Mouse (Mus musculus) CH12.LX (cell line): ENCODE results near the gene Usp32. TPM values are rescaled to one million over a fixed set of nuclear protein-coding genes. Genes with fewer than 3 reads are reported as not detected.

Experiments used
- DNase-seq: peaks from one replicate; pipeline ENCODE4 v3.0.0-alpha.2; 2013; ENCODE audit errors: extremely low read depth
- H3K27ac ChIP-seq: 2 replicates; pipeline ENCODE4 v1.5.1; 2012; ENCODE audit warnings: low read depth, mild to moderate bottlenecking, control low read depth, moderate library complexity; ENCODE audit not compliant: insufficient read depth
- H3K27me3 ChIP-seq: replicated peaks from 2 replicates; pipeline ENCODE3; 2012; ENCODE audit warnings: inconsistent platforms
- H3K36me3 ChIP-seq, 2 experiments: replicated peaks in 1 of 2; 2 replicates each; pipeline versions ENCODE3 to v1.6.1; 2012; ENCODE audit warnings: inconsistent platforms in 1 of 2, low read length in 1 of 2, mild to moderate bottlenecking in 1 of 2, mixed read lengths in 1 of 2, moderate library complexity in 1 of 2; ENCODE audit not compliant: control insufficient read depth in 1 of 2, insufficient read depth in 1 of 2
- H3K4me1 ChIP-seq, 2 experiments: 2 replicates each; pipeline ENCODE4 v1.6.1; 2012; ENCODE audit warnings: inconsistent platforms in 1 of 2, moderate library complexity in 1 of 2; ENCODE audit not compliant: insufficient read depth in 2 of 2, control insufficient read depth in 1 of 2
- H3K4me2 ChIP-seq: 2 replicates; pipeline ENCODE4 v1.6.1; 2012; ENCODE audit warnings: low read depth, mild to moderate bottlenecking, control low read depth; ENCODE audit not compliant: poor library complexity, insufficient read depth, severe bottlenecking
- H3K4me3 ChIP-seq, 3 experiments: fragments of 150-350 bp in 1 of 3; sonication (generic) in 1 of 3; replicated peaks in 1 of 3; 2 replicates each; pipeline versions ENCODE3 to v1.5.1; 2011 to 2012; ENCODE audit warnings: low read depth in 2 of 3, low read length in 2 of 3, mild to moderate bottlenecking in 2 of 3, moderate library complexity in 2 of 3, control low read depth in 1 of 3, improper control_type of control experiment in 1 of 3, inconsistent platforms in 1 of 3, mixed read lengths in 1 of 3; ENCODE audit not compliant: poor library complexity in 1 of 3
- H3K79me2 ChIP-seq: replicated peaks from 2 replicates; pipeline ENCODE4 v1.6.1; 2012; ENCODE audit warnings: mild to moderate bottlenecking, moderate library complexity; ENCODE audit not compliant: control insufficient read depth, poor library complexity, insufficient read depth, severe bottlenecking; ENCODE audit errors: extremely low read depth
- H3K9ac ChIP-seq: 2 replicates; pipeline ENCODE4 v1.6.1; 2012; ENCODE audit warnings: low read depth, mild to moderate bottlenecking, control low read depth, moderate library complexity; ENCODE audit not compliant: insufficient read depth
- H3K9me3 ChIP-seq: replicated peaks from 2 replicates; pipeline ENCODE3; 2012; ENCODE audit warnings: low read length, inconsistent platforms, mixed read lengths
- CHD2 ChIP-seq: IDR thresholded peaks from 2 replicates; pipeline ENCODE4 v1.6.1; 2011; ENCODE audit warnings: low read length, improper control_type of control experiment
- E2F4 ChIP-seq: IDR thresholded peaks from 2 replicates; pipeline ENCODE4 v1.6.1; 2011; ENCODE audit warnings: low read depth, low read length, improper control_type of control experiment; ENCODE audit not compliant: insufficient replicate concordance
- EP300 ChIP-seq: IDR thresholded peaks from 2 replicates; pipeline ENCODE4 v1.6.1; 2011; ENCODE audit warnings: low read length, improper control_type of control experiment
- GABPA ChIP-seq: IDR thresholded peaks from 2 replicates; pipeline ENCODE4 v1.6.1; 2012; ENCODE audit warnings: low read depth, low read length, improper control_type of control experiment, inconsistent platforms; ENCODE audit not compliant: insufficient replicate concordance
- IRF4 ChIP-seq: IDR thresholded peaks from 2 replicates; pipeline ENCODE4 v1.6.1; 2014; ENCODE audit warnings: low read depth, mild to moderate bottlenecking, inconsistent platforms, low read length, improper control_type of control experiment
- JUN ChIP-seq: IDR thresholded peaks from 2 replicates; pipeline ENCODE4 v1.6.1; 2011; ENCODE audit warnings: low read depth, mild to moderate bottlenecking, low read length, improper control_type of control experiment, moderate library complexity; ENCODE audit not compliant: insufficient read depth
- JUND ChIP-seq: conservative IDR thresholded peaks from 2 replicates; pipeline ENCODE4 v1.6.1; 2011; ENCODE audit warnings: low read depth, low read length, improper control_type of control experiment
- KAT2A ChIP-seq: IDR thresholded peaks from 2 replicates; pipeline ENCODE4 v1.6.1; 2012; ENCODE audit warnings: low read length, improper control_type of control experiment, inconsistent platforms; ENCODE audit not compliant: insufficient replicate concordance
- MAX ChIP-seq: IDR thresholded peaks from 2 replicates; pipeline ENCODE4 v1.6.1; 2011; ENCODE audit warnings: low read length, improper control_type of control experiment
- MEF2A ChIP-seq: IDR thresholded peaks from 2 replicates; pipeline ENCODE4 v1.6.1; 2014; ENCODE audit warnings: low read depth, mild to moderate bottlenecking, inconsistent platforms, low read length, improper control_type of control experiment, borderline replicate concordance
- NELFE ChIP-seq: IDR thresholded peaks from 2 replicates; pipeline ENCODE4 v1.6.1; 2011; ENCODE audit warnings: low read depth, low read length, improper control_type of control experiment
- NRF1 ChIP-seq: IDR thresholded peaks from 2 replicates; pipeline ENCODE4 v1.6.1; 2014; ENCODE audit warnings: low read depth, mild to moderate bottlenecking, inconsistent platforms, low read length, improper control_type of control experiment, moderate library complexity
- PAX5 ChIP-seq: IDR thresholded peaks from 2 replicates; pipeline ENCODE4 v1.6.1; 2012; ENCODE audit warnings: low read length, inconsistent platforms, mixed read lengths
- POLR2AphosphoS2 ChIP-seq: IDR thresholded peaks from 2 replicates; pipeline ENCODE4 v1.6.1; 2011; ENCODE audit warnings: low read depth, low read length, improper control_type of control experiment
- RAD21 ChIP-seq: IDR thresholded peaks from 2 replicates; pipeline ENCODE4 v1.6.1; 2011; ENCODE audit warnings: low read depth, mild to moderate bottlenecking, low read length, improper control_type of control experiment, moderate library complexity
- SIN3A ChIP-seq: IDR thresholded peaks from 2 replicates; pipeline ENCODE4 v1.6.1; 2012; ENCODE audit warnings: low read length, improper control_type of control experiment, inconsistent platforms
- SMC3 ChIP-seq: IDR thresholded peaks from 2 replicates; pipeline ENCODE4 v1.6.1; 2011; ENCODE audit warnings: low read depth, low read length, improper control_type of control experiment
- TBP ChIP-seq: conservative IDR thresholded peaks from 2 replicates; pipeline ENCODE4 v1.6.1; 2011; ENCODE audit warnings: low read depth, low read length, improper control_type of control experiment
- TCF12 ChIP-seq: IDR thresholded peaks from 2 replicates; pipeline ENCODE4 v1.6.1; 2014; ENCODE audit warnings: low read depth, mild to moderate bottlenecking, inconsistent platforms, low read length, improper control_type of control experiment
- UBTF ChIP-seq: IDR thresholded peaks from 2 replicates; pipeline ENCODE4 v1.6.1; 2012; ENCODE audit warnings: low read depth, mild to moderate bottlenecking, inconsistent platforms, low read length, improper control_type of control experiment, moderate library complexity
- USF1 ChIP-seq: IDR thresholded peaks from 2 replicates; pipeline ENCODE4 v1.6.1; 2014; ENCODE audit warnings: low read depth, mild to moderate bottlenecking, inconsistent platforms, low read length, improper control_type of control experiment
- ZKSCAN1 ChIP-seq: IDR thresholded peaks from 2 replicates; pipeline ENCODE4 v1.6.1; 2012; ENCODE audit warnings: low read depth, inconsistent platforms, low read length, improper control_type of control experiment, borderline replicate concordance
- ZMIZ1 ChIP-seq: IDR thresholded peaks from 2 replicates; pipeline ENCODE4 v1.6.1; 2012; ENCODE audit warnings: low read depth, mild to moderate bottlenecking, inconsistent platforms, low read length, improper control_type of control experiment
- ZNF384 ChIP-seq: IDR thresholded peaks from 2 replicates; pipeline ENCODE4 v1.6.1; 2012; ENCODE audit warnings: low read depth, low read length, improper control_type of control experiment, inconsistent platforms
- dilution Hi-C: fragments of 300-500 bp; cut with MboI; formaldehyde crosslinking; loops from 2 replicates; pipeline ENCODE4 v1.14.3; 2020; ENCODE audit warnings: low sequenced_read_pairs; ENCODE audit not compliant: extremely low pct_unique_long_range_greater_than_20kb, extremely low pct_ligation_motif_present
- in situ Hi-C: fragments of 300-500 bp; cut with MboI; formaldehyde crosslinking; loops from 3 replicates; pipeline ENCODE4 v1.14.3; 2019; ENCODE audit warnings: low sequenced_read_pairs, low pct_ligation_motif_present, low pct_unique_long_range_greater_than_20kb, mixed read lengths
- polyA plus RNA-seq: library from polyadenylated mRNA; unstranded; fragments of >175 nt; gene quantifications from 2 replicates; pipeline ENCODE4 v1.2.1, GENCODE M21; 2012; ENCODE audit warnings: low read depth; ENCODE audit not compliant: insufficient read length
- total RNA-seq, 2 experiments: library from RNA; depleted of rRNA; stranded (reverse); fragments of 300-350 nt in 1 of 2; fragments of >200 nt in 1 of 2; gene quantifications; 2 replicates each; pipeline ENCODE4 v1.2.3; 2012 to 2014

Usp32 gene
- total and polyA plus RNA-seq, 3 experiments: 7.4 to 12.0 (median 11.8) TPM

DNA sequence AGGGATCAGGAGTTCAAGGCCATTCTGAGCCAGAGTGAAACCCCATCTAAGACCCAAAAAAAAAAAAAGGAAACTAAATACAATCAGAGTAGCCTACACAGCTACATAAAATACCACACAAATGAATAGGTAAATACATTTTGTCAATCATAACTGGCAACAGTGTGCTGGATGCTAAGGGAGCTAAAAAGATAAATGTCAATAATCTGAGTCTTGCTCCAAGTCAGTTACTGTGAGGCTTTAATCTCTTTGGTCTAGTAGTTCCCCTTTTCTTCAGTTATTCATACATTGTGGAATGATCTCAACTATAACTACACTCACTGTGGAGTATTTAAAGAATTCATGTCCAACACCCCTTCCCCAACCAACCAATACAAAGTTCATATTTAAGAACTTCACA, 30.0 kb downstream of the Usp32 start:
- peaks cover 2% of the 10 kb centered on the region; the same call in 1 of the 2 replicates for H3K79me2 ChIP-seq
- H3K4me3 ChIP-seq: no peak overlapping the region
- TF ChIP-seq USF1 (no peak), GABPA (no peak), RAD21 (no peak), UBTF (no peak), NELFE (no peak), SIN3A (no peak), POLR2AphosphoS2 (no peak), JUND (no peak), KAT2A (no peak), CHD2 (no peak), EP300 (no peak), NRF1 (no peak), MAX (no peak), TCF12 (no peak)
- no peaks in the 10 kb centered on the region for H3K4me1 ChIP-seq
- H3K9ac ChIP-seq: no peak overlapping the region
- no peaks in the 10 kb centered on the region for H3K27me3 ChIP-seq
- no peak overlapping the region for H3K4me2 ChIP-seq
- in situ Hi-C loops (no loop called here), dilution Hi-C loops (no loop called here)
- H3K9me3 ChIP-seq: no peaks in the 10 kb centered on the region
- no peak for DNase-seq
- H3K36me3 ChIP-seq: peaks cover 2 to 4% of the 10 kb centered on the region in 2 experiments
- H3K27ac ChIP-seq: no peak overlapping the region

DNA sequence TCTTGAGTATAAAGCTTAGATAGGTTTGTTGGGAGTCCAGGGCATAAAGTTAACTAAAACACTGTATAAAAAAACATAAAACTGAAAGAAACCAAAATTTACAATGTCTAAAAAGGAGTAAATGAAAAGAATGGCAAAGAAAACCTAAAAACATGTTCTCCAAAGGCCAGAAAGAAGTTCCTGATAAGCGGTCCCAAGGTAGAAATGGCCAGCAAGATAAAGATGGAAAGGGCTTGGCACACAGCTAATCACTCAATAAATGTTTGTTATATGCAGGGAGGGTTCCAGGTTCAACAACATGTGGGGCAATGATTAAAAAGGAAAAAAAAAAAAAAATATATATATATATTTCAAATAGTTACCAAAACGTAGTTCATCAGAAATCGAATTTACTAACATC, 32.7 kb downstream of the Usp32 start:
- dilution Hi-C loops: no loop called here
- TF ChIP-seq PAX5 (no peak), RAD21 (no peak), NELFE (no peak), UBTF (no peak), POLR2AphosphoS2 (no peak), SMC3 (no peak), ZKSCAN1 (no peak), ZMIZ1 (no peak), EP300 (no peak), JUN (no peak), E2F4 (no peak), IRF4 (no peak), MEF2A (no peak), ZNF384 (no peak), TCF12 (no peak), TBP (no peak)
- Histone ChIP-seq H3K4me3 (no peak overlapping the region), H3K9me3 (no peaks in the 10 kb centered on the region), H3K79me2 (peaks cover 2% of the 10 kb centered on the region; the same call in 1 of the 2 replicates), H3K27ac (no peak overlapping the region), H3K36me3 (peaks cover 2 to 5% of the 10 kb centered on the region in 2 experiments), H3K4me1 (no peaks in the 10 kb centered on the region), H3K27me3 (no peaks in the 10 kb centered on the region), H3K9ac (no peak overlapping the region), H3K4me2 (no peak overlapping the region)
- no peak for DNase-seq
- in situ Hi-C loops: no loop called here
